14 mouse cellular contexts compared by ENCODE assay signal in the genomic region with DNA sequence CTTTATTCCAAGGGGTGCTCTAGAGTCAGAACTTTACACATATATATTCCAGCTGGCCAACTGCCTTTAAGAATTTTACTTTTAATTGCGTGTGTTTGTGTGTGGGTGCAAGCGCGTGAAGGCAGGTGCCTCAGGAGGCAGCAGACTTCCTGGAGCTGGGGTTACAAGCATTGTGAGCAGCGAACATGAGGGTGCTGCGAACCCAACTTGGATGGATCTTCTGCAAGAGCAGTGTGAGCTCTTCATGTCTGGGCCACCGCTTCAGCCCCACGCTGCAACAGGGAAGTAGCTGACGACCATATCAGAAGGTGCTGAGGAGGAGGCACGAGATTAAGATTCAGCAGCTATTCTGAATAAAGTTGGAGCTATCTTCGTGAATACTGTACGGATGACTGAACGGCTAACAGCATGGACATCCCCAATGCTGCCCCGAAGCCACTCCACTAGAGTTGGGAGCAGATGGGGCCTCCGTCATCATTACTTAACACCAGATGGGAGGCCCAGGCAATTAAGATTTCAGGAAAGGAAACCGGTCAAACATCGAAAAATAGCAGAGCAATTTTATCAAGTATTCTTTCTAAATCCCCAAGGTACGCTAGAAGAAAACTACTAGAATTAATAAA.
DNase-seq lines count a peak whose midpoint lies in the region; ATAC-seq lines count a peak whose summit lies in the region.
"Had no signal": no experiment of that assay in that cellular context is flagged by ENCODE, and none has a peak within 500 bp of the region (broad histone marks: within the 10 kb centered on the region; RNA-seq: fewer than 3 reads in every experiment).

No protein-coding gene starts in this region.

- H3K36me3 ChIP-seq in neural tube, embryonic 11.5 days (ENCODE audit: control insufficient read depth, insufficient read depth, low read length), result no peaks in the 10 kb centered on the region
- H3K36me3 ChIP-seq in hindbrain, embryonic 13.5 days, result peaks cover 16% of the 10 kb centered on the region

- DNase-seq in neural tube, embryonic 11.5 days (ENCODE audit: low spot score), result no peak
- no peak for DNase-seq in neural tube, embryonic 10.5 days (ENCODE audit: extremely low spot score, low spot score)
- DNase-seq in cerebellum, adult 9-10 months, result peak; percentile 43
- DNase-seq in retina, embryonic 14.5 days (ENCODE audit: low spot score), result peak; percentile 65
- no peak for DNase-seq in c-Kit-positive CD71-positive TER-119-positive erythroid progenitor cells, embryonic 14.5 days (ENCODE audit: low spot score)
- DNase-seq in layer of hippocampus, postnatal 36 days, result no peak
- DNase-seq: gastrocnemius, postnatal 25 days; kidney, postnatal 14 days; liver, embryonic 13.5 days had no signal

- peak; percentile 41; the same call in 1 of the 2 replicates for ATAC-seq in neural tube, embryonic 11.5 days (ENCODE audit: insufficient read depth, low FRiP score, low TSS enrichment)
- ATAC-seq in hindbrain, embryonic 13.5 days (ENCODE audit: low FRiP score), result 0 out of 2 replicates have a peak, but pooled peaks have one; percentile 53
- no peak for ATAC-seq in megakaryocyte progenitor cell, adult 5-6 weeks (replicated peaks; ENCODE audit: poor library complexity)
- ATAC-seq: Patski had no signal

- H3K4me3 ChIP-seq in neural tube, embryonic 11.5 days (ENCODE audit: low read depth, low read length), result no peak overlapping the region
- no peak overlapping the region for H3K4me3 ChIP-seq in hindbrain, embryonic 13.5 days
- H3K4me3 ChIP-seq: heart, embryonic 12.5 days; liver, embryonic 13.5 days; myocyte had no signal

- no peak overlapping the region for H3K27ac ChIP-seq in neural tube, embryonic 11.5 days (ENCODE audit: low read depth, low read length)
- H3K27ac ChIP-seq in hindbrain, embryonic 13.5 days, result no peak overlapping the region
- H3K27ac ChIP-seq: liver, embryonic 13.5 days had no signal

- no peak overlapping the region for H3K4me2 ChIP-seq in neural tube, embryonic 11.5 days (ENCODE audit: low read depth)
- H3K4me2 ChIP-seq in hindbrain, embryonic 13.5 days, result no peak overlapping the region
- H3K4me2 ChIP-seq: heart, embryonic 12.5 days; liver, embryonic 13.5 days had no signal

- 82% methylated on average over 17 of the region's 17 CpGs for WGBS in neural tube, embryonic 11.5 days
- 64% methylated on average over 17 of the region's 17 CpGs for WGBS in hindbrain, embryonic 13.5 days

- H3K4me1 ChIP-seq in neural tube, embryonic 11.5 days (ENCODE audit: control insufficient read depth, insufficient read depth, low read length), result no peaks in the 10 kb centered on the region
- no peaks in the 10 kb centered on the region for H3K4me1 ChIP-seq in hindbrain, embryonic 13.5 days (replicated peaks)
- H3K4me1 ChIP-seq: liver, embryonic 13.5 days had no signal

- no peak overlapping the region for H3K9ac ChIP-seq in neural tube, embryonic 11.5 days (ENCODE audit: low read length)
- no peak overlapping the region for H3K9ac ChIP-seq in hindbrain, embryonic 13.5 days
- H3K9ac ChIP-seq: heart, embryonic 12.5 days; liver, embryonic 13.5 days had no signal

- no peaks in the 10 kb centered on the region for H3K9me3 ChIP-seq in neural tube, embryonic 11.5 days (ENCODE audit: control insufficient read depth, low read length)
- H3K9me3 ChIP-seq in hindbrain, embryonic 13.5 days, result no peaks in the 10 kb centered on the region
- H3K9me3 ChIP-seq: heart, embryonic 12.5 days; liver, embryonic 13.5 days had no signal

- no peaks in the 10 kb centered on the region for H3K27me3 ChIP-seq in neural tube, embryonic 11.5 days (ENCODE audit: control insufficient read depth, insufficient read depth, low read length)
- H3K27me3 ChIP-seq in hindbrain, embryonic 13.5 days, result no peaks in the 10 kb centered on the region
- H3K27me3 ChIP-seq: heart, embryonic 12.5 days; liver, embryonic 13.5 days; Patski had no signal

Comparison
In these comparisons a context has a peak if more than half of its experiments do, and no peak if none do; other contexts are left out.
1. DNase-seq: peak in cerebellum, adult 9-10 months (single experiment) and retina, embryonic 14.5 days (single experiment); none in neural tube, embryonic 11.5 days (single experiment), neural tube, embryonic 10.5 days (single experiment), c-Kit-positive CD71-positive TER-119-positive erythroid progenitor cells, embryonic 14.5 days (single experiment) and layer of hippocampus, postnatal 36 days (0 of 2).